Mouse (Mus musculus): ENCODE results near the gene Top1. TPM values are rescaled to one million over a fixed set of nuclear protein-coding genes. Genes with fewer than 3 reads are reported as not detected.
A peak's percentile ranks its signal among the peaks of the same experiment; 100 is the strongest.

Top1 gene
- polyA plus RNA-seq, 1 experiment: 63.9 TPM

- DNase-seq (ENCODE audit: low read depth): no peak
- TF ChIP-seq CTCF (IDR thresholded peaks at IDR 0.05; ENCODE audit: borderline replicate concordance, extremely low read depth, insufficient read depth, insufficient read length): no peak
- no peak for TF ChIP-seq POLR2A (IDR thresholded peaks at IDR 0.05; ENCODE audit: borderline replicate concordance, extremely low read depth, insufficient read depth, insufficient read length, poor library complexity, severe bottlenecking)
Observed at GRCm38 (mm10) chr2:160744823-160745210, 99.1 kb downstream of the Top1 start.

GRCm38 (mm10) chr2:160745497-160745896 is 99.8 kb downstream of the Top1 start:
- no peak for TF ChIP-seq POLR2A (IDR thresholded peaks at IDR 0.05; ENCODE audit: borderline replicate concordance, extremely low read depth, insufficient read depth, insufficient read length, poor library complexity, severe bottlenecking)
- TF ChIP-seq CTCF (IDR thresholded peaks at IDR 0.05; ENCODE audit: borderline replicate concordance, extremely low read depth, insufficient read depth, insufficient read length): no peak
- no peak for DNase-seq (ENCODE audit: low read depth)

- TF ChIP-seq POLR2A (IDR thresholded peaks at IDR 0.05; ENCODE audit: borderline replicate concordance, extremely low read depth, insufficient read depth, insufficient read length, poor library complexity, severe bottlenecking) (no peak), CTCF (IDR thresholded peaks at IDR 0.05; ENCODE audit: borderline replicate concordance, extremely low read depth, insufficient read depth, insufficient read length) (no peak)
- DNase-seq (ENCODE audit: low read depth): no peak
Observed at GRCm38 (mm10) chr2:160746637-160747036, 100.9 kb downstream of the Top1 start.

- TF ChIP-seq CTCF (IDR thresholded peaks at IDR 0.05; ENCODE audit: borderline replicate concordance, extremely low read depth, insufficient read depth, insufficient read length) (no peak), POLR2A (IDR thresholded peaks at IDR 0.05; ENCODE audit: borderline replicate concordance, extremely low read depth, insufficient read depth, insufficient read length, poor library complexity, severe bottlenecking) (no peak)
- DNase-seq (ENCODE audit: low read depth): no peak
Observed at GRCm38 (mm10) chr2:160747075-160747474, 101.4 kb downstream of the Top1 start.

DNA sequence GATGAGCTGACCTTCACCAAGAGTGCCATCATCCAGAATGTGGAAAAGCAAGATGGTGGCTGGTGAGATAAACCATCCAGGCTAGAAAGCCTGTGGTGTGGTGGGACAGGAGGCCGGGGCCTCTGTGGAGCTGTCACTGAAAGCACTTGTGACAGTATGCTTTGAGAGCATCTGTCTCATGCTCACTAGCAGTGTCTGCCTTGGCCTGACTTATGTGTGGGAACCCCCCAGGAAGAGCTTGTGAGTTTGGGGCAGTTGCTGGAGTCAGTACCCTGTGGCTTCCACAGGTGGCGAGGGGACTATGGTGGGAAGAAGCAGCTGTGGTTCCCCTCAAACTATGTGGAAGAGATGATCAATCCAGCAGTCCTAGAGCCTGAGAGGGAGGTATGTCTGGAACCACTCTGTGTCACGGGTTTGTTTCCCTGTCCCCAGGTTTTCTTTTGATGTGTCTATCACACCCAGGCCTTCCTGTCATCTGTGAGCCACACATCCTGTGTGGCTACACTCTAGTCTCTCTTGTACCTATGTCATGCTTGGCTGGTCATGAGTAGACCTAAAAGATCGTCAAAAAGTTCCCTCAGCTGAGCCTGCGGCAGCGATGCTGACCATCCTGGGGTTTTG is 111.0 kb downstream of the Top1 start:
- TF ChIP-seq CTCF (IDR thresholded peaks at IDR 0.05; ENCODE audit: borderline replicate concordance, extremely low read depth, insufficient read depth, insufficient read length): no peak
- TF ChIP-seq POLR2A (IDR thresholded peaks at IDR 0.05; ENCODE audit: borderline replicate concordance, extremely low read depth, insufficient read depth, insufficient read length, poor library complexity, severe bottlenecking): no peak
- no peak for DNase-seq (ENCODE audit: low read depth)

DNA sequence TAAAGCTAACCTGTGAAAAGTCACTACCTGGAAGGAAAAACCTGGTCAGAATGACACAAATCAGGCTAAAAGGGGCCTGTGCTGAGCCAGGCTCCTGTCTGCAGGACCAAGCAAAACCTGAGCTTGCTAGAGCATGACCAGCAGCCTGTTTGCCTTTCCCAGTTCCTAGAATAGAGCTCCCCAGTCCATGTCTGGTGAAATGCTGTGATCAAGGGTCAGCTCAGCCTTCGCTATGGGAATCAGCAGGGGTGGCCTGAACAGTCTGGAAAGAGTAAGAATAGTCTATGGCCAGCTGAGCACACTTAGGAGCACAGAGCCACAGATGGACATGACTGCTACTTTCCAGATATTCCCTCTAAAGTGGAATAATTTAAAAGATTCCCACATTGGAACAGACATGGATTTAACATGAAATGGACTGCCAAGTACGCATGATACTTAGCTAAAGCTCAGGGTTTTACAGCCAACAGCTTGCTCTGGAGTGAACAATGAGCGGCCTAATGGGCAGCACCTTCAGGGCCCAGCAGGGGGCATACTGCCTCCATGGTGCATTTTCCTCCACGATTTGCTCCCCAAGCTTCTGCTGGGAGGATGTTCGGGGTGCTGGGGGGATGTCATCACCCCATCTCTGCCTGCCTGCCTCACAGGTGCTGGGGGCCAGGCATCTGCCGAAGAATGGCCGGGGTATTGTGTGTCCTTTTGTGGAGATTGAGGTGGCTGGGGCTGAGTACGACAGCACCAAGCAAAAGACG is 114.9 kb downstream of the Top1 start:
- no peak for DNase-seq (ENCODE audit: low read depth)
- peak; percentile 57 for TF ChIP-seq CTCF (IDR thresholded peaks at IDR 0.05; ENCODE audit: borderline replicate concordance, extremely low read depth, insufficient read depth, insufficient read length)
- TF ChIP-seq POLR2A (IDR thresholded peaks at IDR 0.05; ENCODE audit: borderline replicate concordance, extremely low read depth, insufficient read depth, insufficient read length, poor library complexity, severe bottlenecking): no peak

DNA sequence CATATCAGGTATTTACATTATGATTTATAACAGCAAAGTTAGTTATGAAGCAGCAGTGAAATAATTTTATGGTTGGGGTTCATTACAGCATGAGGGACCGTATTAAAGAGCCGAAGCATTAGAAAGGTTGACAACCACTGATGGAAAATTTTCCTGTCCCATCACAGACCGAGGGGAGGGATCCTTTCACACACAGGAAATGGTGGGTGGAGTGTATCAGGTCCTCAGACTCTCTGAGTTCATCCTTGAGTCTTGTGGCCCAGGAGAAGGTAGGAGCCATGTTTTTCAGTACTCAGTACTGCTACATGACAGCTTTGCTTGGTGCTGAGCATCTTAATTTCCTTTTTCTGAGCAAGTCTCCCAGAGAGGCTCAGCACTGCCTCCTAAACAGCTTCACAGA is 118.1 kb downstream of the Top1 start:
- no peak for DNase-seq (ENCODE audit: low read depth)
- no peak for TF ChIP-seq CTCF (IDR thresholded peaks at IDR 0.05; ENCODE audit: borderline replicate concordance, extremely low read depth, insufficient read depth, insufficient read length)
- TF ChIP-seq POLR2A (IDR thresholded peaks at IDR 0.05; ENCODE audit: borderline replicate concordance, extremely low read depth, insufficient read depth, insufficient read length, poor library complexity, severe bottlenecking): no peak

DNA sequence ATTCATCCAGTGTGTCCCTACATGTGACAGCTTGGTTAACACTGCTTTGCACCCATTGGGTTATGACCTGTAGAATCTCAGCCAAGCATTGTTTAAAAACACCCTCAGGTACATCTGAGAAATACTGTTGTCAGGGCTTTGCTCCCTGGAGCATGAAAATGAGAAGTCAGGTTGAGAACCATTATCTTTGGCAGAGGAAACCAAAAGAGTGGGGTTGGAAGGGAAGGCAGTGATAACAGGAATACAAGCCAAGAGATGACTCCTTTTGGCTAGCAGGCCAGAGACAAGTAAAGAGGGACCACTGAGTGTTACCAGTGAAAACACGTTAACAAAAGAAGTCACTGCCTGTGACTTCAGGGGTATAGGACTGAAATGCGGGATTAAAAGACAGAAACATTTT is 118.7 kb downstream of the Top1 start:
- DNase-seq (ENCODE audit: low read depth): no peak
- TF ChIP-seq CTCF (IDR thresholded peaks at IDR 0.05; ENCODE audit: borderline replicate concordance, extremely low read depth, insufficient read depth, insufficient read length): no peak
- TF ChIP-seq POLR2A (IDR thresholded peaks at IDR 0.05; ENCODE audit: borderline replicate concordance, extremely low read depth, insufficient read depth, insufficient read length, poor library complexity, severe bottlenecking): no peak

DNA sequence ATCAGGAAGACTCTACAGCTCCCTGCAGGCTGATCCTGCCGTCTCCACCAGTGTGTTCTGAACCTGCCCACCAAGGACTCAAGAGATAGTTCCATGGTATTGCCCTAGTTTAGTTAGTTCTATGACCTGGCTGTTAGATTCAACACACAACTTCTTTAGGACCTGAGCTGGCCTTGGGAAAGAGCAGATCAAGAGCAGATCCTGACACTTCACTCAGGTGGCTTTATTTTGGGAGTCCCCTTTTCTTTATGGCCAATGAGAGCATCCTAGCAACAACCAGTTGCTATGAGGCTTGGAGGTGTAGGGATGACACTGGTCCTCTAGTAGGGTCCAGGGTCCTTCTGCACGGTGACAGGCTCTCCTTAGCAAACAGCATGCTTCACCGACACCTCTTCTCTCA is 119.4 kb downstream of the Top1 start:
- DNase-seq (ENCODE audit: low read depth): no peak
- TF ChIP-seq CTCF (IDR thresholded peaks at IDR 0.05; ENCODE audit: borderline replicate concordance, extremely low read depth, insufficient read depth, insufficient read length): no peak
- no peak for TF ChIP-seq POLR2A (IDR thresholded peaks at IDR 0.05; ENCODE audit: borderline replicate concordance, extremely low read depth, insufficient read depth, insufficient read length, poor library complexity, severe bottlenecking)

GRCm38 (mm10) chr2:160766371-160766771 is 120.7 kb downstream of the Top1 start:
- TF ChIP-seq CTCF (IDR thresholded peaks at IDR 0.05; ENCODE audit: borderline replicate concordance, extremely low read depth, insufficient read depth, insufficient read length) (no peak), POLR2A (IDR thresholded peaks at IDR 0.05; ENCODE audit: borderline replicate concordance, extremely low read depth, insufficient read depth, insufficient read length, poor library complexity, severe bottlenecking) (no peak)
- DNase-seq (ENCODE audit: low read depth): no peak

- no peak for TF ChIP-seq CTCF (IDR thresholded peaks at IDR 0.05; ENCODE audit: borderline replicate concordance, extremely low read depth, insufficient read depth, insufficient read length)
- no peak for TF ChIP-seq POLR2A (IDR thresholded peaks at IDR 0.05; ENCODE audit: borderline replicate concordance, extremely low read depth, insufficient read depth, insufficient read length, poor library complexity, severe bottlenecking)
- no peak for DNase-seq (ENCODE audit: low read depth)
Observed at GRCm38 (mm10) chr2:160767201-160767600, 121.5 kb downstream of the Top1 start.

Data from brain, embryonic 14.5 days (tissue).